Mouse (Mus musculus) ES-Bruce4 (cell line): ENCODE measurements at regions not wholly inside any gene's neighbourhood (a gene's known extent, or its start where the extent isn't known, plus 50 kb on each side); places are given as distances from the start of the nearest gene placed in this dataset.

Experiments used
- H3K27ac ChIP-seq: 2 replicates; pipeline ENCODE4 v1.5.1; 2012; ENCODE audit warnings: low read length, inconsistent platforms; ENCODE audit not compliant: insufficient read depth
- H3K27me3 ChIP-seq: 2 replicates; pipeline ENCODE4 v1.6.1; 2012; ENCODE audit warnings: mild to moderate bottlenecking, low read length, inconsistent platforms; ENCODE audit not compliant: control insufficient read depth, poor library complexity, insufficient read depth, severe bottlenecking
- H3K36me3 ChIP-seq: 2 replicates; pipeline ENCODE4 v1.6.1; 2012; ENCODE audit warnings: inconsistent platforms, mild to moderate bottlenecking, low read length, moderate library complexity; ENCODE audit not compliant: control insufficient read depth, poor library complexity, insufficient read depth, severe bottlenecking
- H3K4me1 ChIP-seq: one replicate; pipeline ENCODE4 v1.8.1; 2011; ENCODE audit warnings: low read length; ENCODE audit not compliant: control insufficient read depth, insufficient read depth
- H3K4me3 ChIP-seq: 2 replicates; pipeline ENCODE4 v1.5.1; 2011; ENCODE audit warnings: low read depth, mild to moderate bottlenecking, low read length
- H3K9ac ChIP-seq: 2 replicates; pipeline ENCODE4 v1.6.1; 2012; ENCODE audit warnings: low read depth, mild to moderate bottlenecking, inconsistent platforms; ENCODE audit not compliant: poor library complexity, severe bottlenecking
- H3K9me3 ChIP-seq: replicated peaks from 2 replicates; pipeline ENCODE4 v1.6.1; 2012; ENCODE audit warnings: mild to moderate bottlenecking, low read length, inconsistent platforms; ENCODE audit not compliant: control insufficient read depth, poor library complexity, insufficient read depth, severe bottlenecking
- CTCF ChIP-seq: IDR thresholded peaks from one replicate; pipeline ENCODE4 v1.8.1; 2011; ENCODE audit warnings: low read depth, low read length
- EP300 ChIP-seq: IDR thresholded peaks from 2 replicates; pipeline ENCODE4 v1.6.1; 2011; ENCODE audit warnings: low read depth, low read length; ENCODE audit not compliant: insufficient read depth
- POLR2A ChIP-seq: IDR thresholded peaks from one replicate; pipeline ENCODE4 v1.8.1; 2011; ENCODE audit warnings: low read length; ENCODE audit not compliant: insufficient read depth

- no peaks in the 10 kb centered on the region for H3K9me3 ChIP-seq
- H3K4me1 ChIP-seq = no peaks in the 10 kb centered on the region
- no peak overlapping the region for H3K27ac ChIP-seq
- TF ChIP-seq EP300 (no peak), CTCF (no peak), POLR2A (no peak)
- H3K9ac ChIP-seq = no peak overlapping the region
- no peaks in the 10 kb centered on the region for H3K36me3 ChIP-seq
- H3K4me3 ChIP-seq = no peak overlapping the region
- H3K27me3 ChIP-seq = no peaks in the 10 kb centered on the region
These were observed 305.3 kb downstream of the Fam49a start for GRCm38 (mm10) chr12:12567058-12567733.

DNA sequence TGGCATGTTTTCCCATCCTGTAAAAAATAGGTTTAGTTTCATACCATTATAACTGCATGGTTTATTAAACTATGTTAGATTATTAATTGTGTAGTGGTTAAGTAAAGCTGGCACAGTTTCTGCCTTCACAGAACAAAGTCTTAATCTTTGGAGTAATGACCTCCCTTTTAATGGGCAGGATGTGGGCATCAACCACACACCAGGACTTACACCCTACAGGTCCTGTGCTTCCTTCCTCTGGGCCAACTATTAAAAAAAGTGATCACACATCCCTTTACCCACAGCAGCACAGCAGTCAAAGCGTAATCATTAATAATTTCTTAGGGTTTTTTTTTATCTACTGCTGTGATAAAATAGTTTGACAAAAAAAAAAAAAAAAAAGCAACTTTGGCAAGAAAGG lies 300.3 kb downstream of the Fam49a start:
- Histone ChIP-seq H3K4me3 (no peak overlapping the region), H3K4me1 (no peaks in the 10 kb centered on the region), H3K9me3 (no peaks in the 10 kb centered on the region), H3K36me3 (no peaks in the 10 kb centered on the region), H3K27me3 (no peaks in the 10 kb centered on the region), H3K9ac (no peak overlapping the region), H3K27ac (no peak overlapping the region)
- no peak for TF ChIP-seq POLR2A
- no peak for TF ChIP-seq CTCF
- no peak for TF ChIP-seq EP300

GRCm38 (mm10) chr12:12551818-12552217 lies 289.9 kb downstream of the Fam49a start:
- Histone ChIP-seq H3K36me3 (no peaks in the 10 kb centered on the region), H3K4me1 (peaks cover 2% of the 10 kb centered on the region), H3K9ac (no peak overlapping the region), H3K9me3 (no peaks in the 10 kb centered on the region), H3K27me3 (no peaks in the 10 kb centered on the region), H3K4me3 (no peak overlapping the region), H3K27ac (no peak overlapping the region)
- TF ChIP-seq EP300 = no peak
- TF ChIP-seq POLR2A = no peak
- no peak for TF ChIP-seq CTCF

DNA sequence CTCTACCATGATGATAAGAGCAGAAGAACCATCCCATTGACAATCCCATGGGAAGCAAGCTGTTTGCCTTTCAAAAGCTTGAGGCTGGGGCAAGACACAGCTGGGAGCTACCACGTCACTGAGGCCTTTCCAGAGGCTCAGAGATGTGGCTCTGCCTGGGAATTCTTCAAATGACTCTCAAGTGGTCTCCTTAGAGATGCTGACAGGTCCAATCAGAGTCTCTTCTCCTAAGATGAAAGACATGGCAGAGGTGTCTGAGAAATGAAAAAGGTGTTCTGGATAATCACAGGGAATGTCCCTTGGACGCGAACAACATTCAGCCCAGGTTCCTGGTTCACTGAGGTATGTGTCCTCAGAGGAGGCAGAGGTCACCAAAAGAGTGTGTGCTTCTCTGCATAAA lies 287.7 kb downstream of the Fam49a start:
- Histone ChIP-seq H3K4me1 (peaks cover 2% of the 10 kb centered on the region), H3K9ac (no peak overlapping the region), H3K27me3 (no peaks in the 10 kb centered on the region), H3K36me3 (no peaks in the 10 kb centered on the region), H3K27ac (no peak overlapping the region), H3K9me3 (no peaks in the 10 kb centered on the region), H3K4me3 (no peak overlapping the region)
- TF ChIP-seq CTCF = no peak
- TF ChIP-seq POLR2A = no peak
- no peak for TF ChIP-seq EP300

- TF ChIP-seq EP300 (no peak), CTCF (no peak), POLR2A (no peak)
- Histone ChIP-seq H3K9me3 (no peaks in the 10 kb centered on the region), H3K4me3 (no peak overlapping the region), H3K4me1 (peaks cover 2% of the 10 kb centered on the region), H3K36me3 (no peaks in the 10 kb centered on the region), H3K9ac (no peak overlapping the region), H3K27me3 (no peaks in the 10 kb centered on the region), H3K27ac (no peak overlapping the region)
These were observed 286.7 kb downstream of the Fam49a start for GRCm38 (mm10) chr12:12548688-12549087.

DNA sequence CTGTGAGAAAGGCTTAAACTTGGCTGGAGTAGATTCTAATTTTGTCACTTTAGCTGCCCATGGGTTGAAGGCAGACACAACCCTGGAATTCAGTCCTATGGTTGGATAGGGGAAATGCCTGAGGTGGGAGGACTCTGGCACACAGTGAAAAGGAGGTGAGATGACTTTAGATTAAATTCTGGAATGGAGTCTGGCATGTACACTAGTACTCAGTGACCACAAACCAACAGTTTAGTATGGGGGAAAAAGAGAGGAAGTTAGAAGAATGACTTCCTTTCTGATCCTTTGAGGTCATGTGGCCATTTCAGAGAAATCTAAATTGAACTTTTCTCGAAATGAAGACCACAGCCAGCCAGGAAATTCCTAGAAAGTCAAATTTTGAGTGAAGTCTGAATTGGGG lies 285.5 kb downstream of the Fam49a start:
- no peak overlapping the region for H3K27ac ChIP-seq
- no peaks in the 10 kb centered on the region for H3K9me3 ChIP-seq
- H3K4me3 ChIP-seq = no peak overlapping the region
- H3K27me3 ChIP-seq = no peaks in the 10 kb centered on the region
- no peak for TF ChIP-seq EP300
- H3K36me3 ChIP-seq = no peaks in the 10 kb centered on the region
- peaks cover 2% of the 10 kb centered on the region for H3K4me1 ChIP-seq
- no peak overlapping the region for H3K9ac ChIP-seq
